Mouse (Mus musculus) frontal cortex, postnatal 14 days (tissue): Measurements from ENCODE around the gene Abca14.
"Not testable (repeated sequence)": the region's sequence is repeated elsewhere in the genome, so short reads cannot be mapped to it uniquely, and the experiment has no call there.

Experiments used
- DNase-seq, 2 experiments: peaks; one replicate each; pipeline ENCODE4 v3.0.0; 2022; ENCODE audit warnings: low spot score in 2 of 2

Abca14 gene

GRCm38 (mm10) chr7:120201771-120202170 lies 2.0 kb upstream of the Abca14 start, which contains the start of gene Crym:
TSS of gene Crym (minus strand) at chr7:120202111.
- peak in 1 of 2 experiments; percentile 22 for DNase-seq

- no peak for DNase-seq
Observed at GRCm38 (mm10) chr7:120205989-120206388, 2.2 kb downstream of the Abca14 start.

GRCm38 (mm10) chr7:120228541-120228940 lies 24.8 kb downstream of the Abca14 start:
- peak in 1 of 2 experiments; percentile 16 for DNase-seq

GRCm38 (mm10) chr7:120241092-120241491 lies 37.3 kb downstream of the Abca14 start:
- no peak for DNase-seq

GRCm38 (mm10) chr7:120271135-120271991 lies 67.6 kb downstream of the Abca14 start:
- no peak for DNase-seq

GRCm38 (mm10) chr7:120272110-120272509 lies 68.3 kb downstream of the Abca14 start:
- no peak for DNase-seq

- no peak for DNase-seq
Observed at GRCm38 (mm10) chr7:120285286-120285685, 81.5 kb downstream of the Abca14 start.

- no peak for DNase-seq
Observed at GRCm38 (mm10) chr7:120316086-120316485, 112.3 kb downstream of the Abca14 start.

GRCm38 (mm10) chr7:120322963-120323362 lies 119.2 kb downstream of the Abca14 start:
- DNase-seq = no peak

- not testable (repeated sequence) for DNase-seq
Observed at GRCm38 (mm10) chr7:120325911-120326310, 122.2 kb downstream of the Abca14 start.

GRCm38 (mm10) chr7:120327220-120328073 lies 123.7 kb downstream of the Abca14 start:
- DNase-seq = peak in 1 of 2 experiments; percentile 30

- no peak for DNase-seq
Observed at GRCm38 (mm10) chr7:120328087-120328793, 124.5 kb downstream of the Abca14 start, which contains the start of gene Abca15. TSS of gene Abca15 (plus strand) at chr7:120328670.

GRCm38 (mm10) chr7:120361159-120361558 lies 157.4 kb downstream of the Abca14 start:
- DNase-seq = no peak
